In genomic region chr17:47787632-47788031, GRCm38 (mm10) we compare ENCODE assay signal across 21 mouse cellular contexts. TPM values are rescaled to one million over a fixed set of nuclear protein-coding genes. Genes with fewer than 3 reads are reported as not detected.
DNase-seq lines count a peak whose midpoint lies in the region; ATAC-seq and TF ChIP-seq lines count a peak whose summit lies in the region.
"Had no signal": no experiment of that assay in that cellular context is flagged by ENCODE, and none has a peak within 500 bp of the region (broad histone marks: within the 10 kb centered on the region; RNA-seq: fewer than 3 reads in every experiment).

No protein-coding gene starts in this region.

- peaks cover 59% of the 10 kb centered on the region for H3K27me3 ChIP-seq in forebrain, embryonic 10.5 days (ENCODE audit: poor library complexity, severe bottlenecking)
- no peaks in the 10 kb centered on the region for H3K27me3 ChIP-seq in forebrain, postnatal 0 days (ENCODE audit: insufficient read depth, low read length)
- H3K27me3 ChIP-seq in lung, embryonic 14.5 days (ENCODE audit: insufficient read depth, low read length), result no peaks in the 10 kb centered on the region
- no peaks in the 10 kb centered on the region for H3K27me3 ChIP-seq in embryonic facial prominence, embryonic 11.5 days (ENCODE audit: control insufficient read depth, insufficient read depth, low read length)
- H3K27me3 ChIP-seq in limb, embryonic 13.5 days, result peaks cover 10% of the 10 kb centered on the region; the same call in 1 of the 2 replicates
- H3K27me3 ChIP-seq: stomach, embryonic 15.5 days had no signal

- no peaks in the 10 kb centered on the region for H3K9me3 ChIP-seq in forebrain, embryonic 10.5 days
- no peaks in the 10 kb centered on the region for H3K9me3 ChIP-seq in forebrain, postnatal 0 days (ENCODE audit: low read length)
- H3K9me3 ChIP-seq in lung, embryonic 14.5 days (ENCODE audit: low read depth, low read length), result no peaks in the 10 kb centered on the region
- no peaks in the 10 kb centered on the region for H3K9me3 ChIP-seq in embryonic facial prominence, embryonic 11.5 days (replicated peaks; ENCODE audit: control insufficient read depth, low read length)
- peaks cover 2% of the 10 kb centered on the region; the same call in 1 of the 2 replicates for H3K9me3 ChIP-seq in limb, embryonic 13.5 days
- H3K9me3 ChIP-seq: forebrain, embryonic 12.5 days; hindbrain, embryonic 13.5 days; liver, embryonic 13.5 days; neural tube, embryonic 13.5 days; stomach, embryonic 15.5 days had no signal

- no peak overlapping the region for H3K4me2 ChIP-seq in forebrain, postnatal 0 days (ENCODE audit: low read depth)
- H3K4me2 ChIP-seq in lung, embryonic 14.5 days, result no peak overlapping the region
- H3K4me2 ChIP-seq in embryonic facial prominence, embryonic 11.5 days (ENCODE audit: low read depth, low read length), result no peak overlapping the region; the same call in 1 of the 2 replicates
- peak overlapping the region; percentile 34 for H3K4me2 ChIP-seq in limb, embryonic 13.5 days (replicated peaks)
- H3K4me2 ChIP-seq: forebrain, embryonic 12.5 days; hindbrain, embryonic 13.5 days; liver, embryonic 13.5 days; neural tube, embryonic 13.5 days; stomach, embryonic 15.5 days had no signal

- H3K27ac ChIP-seq in forebrain, embryonic 10.5 days, result peak overlapping the region; percentile 72
- no peak overlapping the region for H3K27ac ChIP-seq in forebrain, postnatal 0 days (ENCODE audit: low read depth, low read length)
- no peak overlapping the region for H3K27ac ChIP-seq in lung, embryonic 14.5 days (ENCODE audit: low read depth)
- H3K27ac ChIP-seq in embryonic facial prominence, embryonic 11.5 days (replicated peaks; ENCODE audit: low read depth, low read length), result no peak overlapping the region; the same call in 1 of the 2 replicates
- H3K27ac ChIP-seq in limb, embryonic 13.5 days, result peak overlapping the region; percentile 77
- H3K27ac ChIP-seq: forebrain, embryonic 12.5 days; hindbrain, embryonic 13.5 days; kidney, postnatal 0 days; liver, embryonic 13.5 days; neural tube, embryonic 13.5 days; stomach, embryonic 15.5 days had no signal

- ATAC-seq in forebrain, postnatal 0 days, result no peak
- ATAC-seq in lung, embryonic 14.5 days (ENCODE audit: insufficient read depth), result no peak
- ATAC-seq in embryonic facial prominence, embryonic 11.5 days (replicated peaks; ENCODE audit: insufficient number of reproducible peaks, low FRiP score, low TSS enrichment, low read depth), result no peak
- no peak for ATAC-seq in limb, embryonic 13.5 days (ENCODE audit: low FRiP score, low read depth)
- ATAC-seq: CD4-positive, CD25-positive, alpha-beta regulatory T cell, adult 4 months had no signal

- no peak for TF ChIP-seq CTCF in forebrain, postnatal 0 days (IDR thresholded peaks at IDR 0.05; ENCODE audit: low read depth)
- no peak for TF ChIP-seq CTCF in lung, embryonic 14.5 days (IDR thresholded peaks at IDR 0.05; ENCODE audit: low read depth)

- no peak for DNase-seq in forebrain, embryonic 10.5 days (ENCODE audit: extremely low spot score, low spot score)
- no peak for DNase-seq in forebrain, postnatal 0 days
- no peak for DNase-seq in lung, embryonic 14.5 days
- no peak for DNase-seq in lung, postnatal 36 days
- DNase-seq in embryonic facial prominence, embryonic 11.5 days (ENCODE audit: low spot score), result no peak
- no peak for DNase-seq in neural tube, embryonic 10.5 days (ENCODE audit: extremely low spot score, low spot score)
- DNase-seq in c-Kit-positive CD71-positive TER-119-positive erythroid progenitor cells, embryonic 14.5 days (ENCODE audit: low spot score), result no peak
- DNase-seq: cerebellum, adult 2 months; gastrocnemius, postnatal 36 days; kidney, adult 11 months; layer of hippocampus, adult 9-11 months; liver, embryonic 13.5 days; spleen, adult 18-20 months had no signal

- peaks cover 53% of the 10 kb centered on the region for H3K4me1 ChIP-seq in forebrain, embryonic 10.5 days
- no peaks in the 10 kb centered on the region for H3K4me1 ChIP-seq in forebrain, postnatal 0 days (ENCODE audit: insufficient read depth)
- H3K4me1 ChIP-seq in lung, embryonic 14.5 days (ENCODE audit: insufficient read depth), result peaks cover 7% of the 10 kb centered on the region
- H3K4me1 ChIP-seq in embryonic facial prominence, embryonic 11.5 days (ENCODE audit: control insufficient read depth, insufficient read depth, low read length), result peaks cover 9% of the 10 kb centered on the region
- H3K4me1 ChIP-seq in limb, embryonic 13.5 days, result peaks cover 38% of the 10 kb centered on the region

- WGBS in forebrain, embryonic 10.5 days, result 38% methylated on average over 8 of the region's 8 CpGs
- 51% methylated on average over 7 of the region's 8 CpGs for WGBS in forebrain, postnatal 0 days
- 40% methylated on average over 8 of the region's 8 CpGs for WGBS in lung, embryonic 14.5 days
- WGBS in embryonic facial prominence, embryonic 11.5 days, result 23% methylated on average over 7 of the region's 8 CpGs
- WGBS in limb, embryonic 13.5 days, result 41% methylated on average over 8 of the region's 8 CpGs

- no peaks in the 10 kb centered on the region for H3K36me3 ChIP-seq in forebrain, embryonic 10.5 days (replicated peaks)
- no peaks in the 10 kb centered on the region for H3K36me3 ChIP-seq in forebrain, postnatal 0 days (ENCODE audit: insufficient read depth)
- H3K36me3 ChIP-seq in lung, embryonic 14.5 days (ENCODE audit: insufficient read depth), result no peaks in the 10 kb centered on the region
- no peaks in the 10 kb centered on the region for H3K36me3 ChIP-seq in embryonic facial prominence, embryonic 11.5 days (replicated peaks; ENCODE audit: control insufficient read depth, insufficient read depth, low read depth, low read length)
- peaks cover 4% of the 10 kb centered on the region; the same call in 1 of the 2 replicates for H3K36me3 ChIP-seq in limb, embryonic 13.5 days
- H3K36me3 ChIP-seq: forebrain, embryonic 12.5 days; hindbrain, embryonic 13.5 days; liver, embryonic 13.5 days; neural tube, embryonic 13.5 days; stomach, embryonic 15.5 days had no signal

- no peak overlapping the region for H3K9ac ChIP-seq in forebrain, postnatal 0 days
- H3K9ac ChIP-seq in lung, embryonic 14.5 days, result peak overlapping the region; percentile 23; the same call in 1 of the 2 replicates
- H3K9ac ChIP-seq in embryonic facial prominence, embryonic 11.5 days (replicated peaks; ENCODE audit: low read length), result peak overlapping the region; percentile 47
- H3K9ac ChIP-seq in limb, embryonic 13.5 days, result peak overlapping the region; percentile 43; the same call in 1 of the 2 replicates
- H3K9ac ChIP-seq: forebrain, embryonic 12.5 days; hindbrain, embryonic 13.5 days; liver, embryonic 13.5 days; neural tube, embryonic 13.5 days; stomach, embryonic 15.5 days had no signal

- 0 out of 2 replicates have a peak overlapping the region, but pooled peaks have one; percentile 11 for H3K4me3 ChIP-seq in forebrain, embryonic 10.5 days
- H3K4me3 ChIP-seq in forebrain, postnatal 0 days (ENCODE audit: low read depth, low read length), result no peak overlapping the region
- no peak overlapping the region for H3K4me3 ChIP-seq in lung, embryonic 14.5 days (ENCODE audit: low read depth, low read length)
- H3K4me3 ChIP-seq in embryonic facial prominence, embryonic 11.5 days (ENCODE audit: low read depth, low read length), result no peak overlapping the region
- H3K4me3 ChIP-seq in limb, embryonic 13.5 days, result no peak overlapping the region
- H3K4me3 ChIP-seq: forebrain, embryonic 12.5 days; hindbrain, embryonic 13.5 days; liver, embryonic 13.5 days; neural tube, embryonic 13.5 days; stomach, embryonic 15.5 days had no signal

RNA-seq across cellular contexts. Expression of gene Mdfi, which starts 46.9 kb away (rescaled TPM):
- polyA plus RNA-seq in forebrain, embryonic 10.5 days (2016; fragmentation: Nextera tagmentation; extraction: Ambion mirVana), result 13.1 and 13.2 TPM in 2 replicates
- total RNA-seq in forebrain, postnatal 0 days (2014; rRNA removed), result 9.5 and 17.5 TPM in 2 replicates
- polyA plus RNA-seq in forebrain, postnatal 0 days (2015; fragmentation: Nextera tagmentation; extraction: Ambion mirVana), result 0.99 and 1.3 TPM in 2 replicates
- polyA plus RNA-seq in lung, embryonic 14.5 days (2014; fragmentation: Nextera tagmentation; extraction: Ambion mirVana), result 38.8 and 43.6 TPM in 2 replicates
- polyA plus RNA-seq in embryonic facial prominence, embryonic 11.5 days (2014; fragmentation: Nextera tagmentation; extraction: Ambion mirVana), result 75.2 and 95.7 TPM in 2 replicates
- 30.9 and 33.9 TPM in 2 replicates for polyA plus RNA-seq in limb, embryonic 13.5 days (2015; fragmentation: Nextera tagmentation; extraction: Ambion mirVana)
- total RNA-seq: monocyte, adult 5-6 weeks had no signal
- polyA plus RNA-seq: CD4-positive, CD25-positive, alpha-beta regulatory T cell, adult 4 months had no signal

RNA-seq across cellular contexts. Expression of gene Tfeb, which starts 50.8 kb away (rescaled TPM):
- polyA plus RNA-seq in forebrain, embryonic 10.5 days (2016; fragmentation: Nextera tagmentation; extraction: Ambion mirVana), result 1.9 and 2.2 TPM in 2 replicates
- 4.1 and 5.5 TPM in 2 replicates for total RNA-seq in forebrain, postnatal 0 days (2014; rRNA removed)
- polyA plus RNA-seq in forebrain, postnatal 0 days (2015; fragmentation: Nextera tagmentation; extraction: Ambion mirVana), result 3.3 and 4.6 TPM in 2 replicates
- polyA plus RNA-seq in lung, embryonic 14.5 days (2014; fragmentation: Nextera tagmentation; extraction: Ambion mirVana), result 7.6 and 9.3 TPM in 2 replicates
- 2.1 and 2.8 TPM in 2 replicates for polyA plus RNA-seq in embryonic facial prominence, embryonic 11.5 days (2014; fragmentation: Nextera tagmentation; extraction: Ambion mirVana)
- polyA plus RNA-seq in limb, embryonic 13.5 days (2015; fragmentation: Nextera tagmentation; extraction: Ambion mirVana), result 8.8 and 9.1 TPM in 2 replicates

Comparison
In these comparisons a context has a peak if more than half of its experiments do, and no peak if none do; other contexts are left out.
1. H3K27ac ChIP-seq: peak in forebrain, embryonic 10.5 days (single experiment) and limb, embryonic 13.5 days (single experiment); none in forebrain, postnatal 0 days (single experiment), lung, embryonic 14.5 days (single experiment) and embryonic facial prominence, embryonic 11.5 days (single experiment).